Mouse (Mus musculus): ENCODE measurements around the gene Fam72a. TPM values are rescaled to one million over a fixed set of nuclear protein-coding genes. Genes with fewer than 3 reads are reported as not detected.
A peak's percentile ranks its signal among the peaks of the same experiment; 100 is the strongest.

Gene Fam72a
- total RNA-seq, 2 experiments from 2014 or later = 1.5 to 1.7 TPM

GRCm38 (mm10) chr1:131526371-131527270 is 1.1 kb upstream of the Fam72a start:
- peak; percentile 76 for DNase-seq

GRCm38 (mm10) chr1:131528081-131528507 is 391 bp downstream of the Fam72a start:
- DNase-seq = peak; percentile 86

GRCm38 (mm10) chr1:131528561-131529166 is 961 bp downstream of the Fam72a start:
- DNase-seq = no peak

GRCm38 (mm10) chr1:131539771-131540170 is 12.1 kb downstream of the Fam72a start:
- no peak for DNase-seq

GRCm38 (mm10) chr1:131540795-131541194 is 13.1 kb downstream of the Fam72a start:
- no peak for DNase-seq

GRCm38 (mm10) chr1:131541431-131541830 is 13.7 kb downstream of the Fam72a start:
- DNase-seq = no peak

- DNase-seq = no peak
Measured at GRCm38 (mm10) chr1:131541903-131542302, 14.2 kb downstream of the Fam72a start.

GRCm38 (mm10) chr1:131543886-131544565 is 16.3 kb downstream of the Fam72a start:
- no peak for DNase-seq

- DNase-seq = no peak
Measured at GRCm38 (mm10) chr1:131546798-131547690, 19.3 kb downstream of the Fam72a start.

GRCm38 (mm10) chr1:131548494-131549365 is 21.0 kb downstream of the Fam72a start:
- peak; percentile 34 for DNase-seq

- no peak for DNase-seq
Measured at GRCm38 (mm10) chr1:131551956-131552355, 24.3 kb downstream of the Fam72a start.

- DNase-seq = no peak
Measured at GRCm38 (mm10) chr1:131553428-131553827, 25.7 kb downstream of the Fam72a start.

GRCm38 (mm10) chr1:131555042-131555812 is 27.5 kb downstream of the Fam72a start:
- peak; percentile 85 for DNase-seq

GRCm38 (mm10) chr1:131560500-131560899 is 32.8 kb downstream of the Fam72a start:
- DNase-seq = no peak

GRCm38 (mm10) chr1:131562081-131562480 is 34.4 kb downstream of the Fam72a start:
- DNase-seq = no peak

- DNase-seq = peak; percentile 13
Measured at GRCm38 (mm10) chr1:131566056-131566455, 38.4 kb downstream of the Fam72a start.

GRCm38 (mm10) chr1:131569721-131570120 is 42.0 kb downstream of the Fam72a start:
- DNase-seq = no peak

- no peak for DNase-seq
Measured at GRCm38 (mm10) chr1:131570391-131570790, 42.7 kb downstream of the Fam72a start.

- DNase-seq = peak; percentile 34
Measured at GRCm38 (mm10) chr1:131573721-131574120, 46.0 kb downstream of the Fam72a start.
